Mouse (Mus musculus) ES-Bruce4 (cell line): ENCODE measurements around the gene Cnpy3.

ENCODE experiments used
- CTCF ChIP-seq: IDR thresholded peaks from one replicate; pipeline ENCODE4 v1.8.1; 2011; ENCODE audit warnings: low read depth, low read length
- EP300 ChIP-seq: IDR thresholded peaks from 2 replicates; pipeline ENCODE4 v1.6.1; 2011; ENCODE audit warnings: low read depth, low read length; ENCODE audit not compliant: insufficient read depth
- POLR2A ChIP-seq: IDR thresholded peaks from one replicate; pipeline ENCODE4 v1.8.1; 2011; ENCODE audit warnings: low read length; ENCODE audit not compliant: insufficient read depth

DNA sequence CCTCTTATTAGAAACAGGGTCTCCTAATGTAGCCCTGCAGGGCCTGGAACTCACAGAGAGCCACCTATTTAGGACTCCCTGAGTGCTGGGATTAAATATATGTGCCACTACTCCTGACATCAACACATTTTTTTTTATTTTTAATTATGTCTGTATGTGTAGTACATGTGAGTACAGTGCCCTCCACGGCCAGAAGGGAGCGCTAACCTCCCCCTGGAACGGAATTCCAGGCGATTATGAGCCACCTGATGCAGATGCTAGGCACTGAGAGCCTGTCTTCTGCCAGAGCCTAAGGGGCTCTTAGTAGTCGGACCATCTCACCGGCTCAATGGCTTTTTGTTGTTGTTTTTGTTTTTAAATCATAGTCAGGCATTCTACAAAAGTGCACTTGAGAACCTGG, 24.0 kb downstream of the Cnpy3 start:
- TF ChIP-seq EP300 (no peak), CTCF (peak; percentile 80), POLR2A (no peak)
